Mouse (Mus musculus): ENCODE data around the gene Muc1. TPM values are rescaled to one million over a fixed set of nuclear protein-coding genes. Genes with fewer than 3 reads are reported as not detected.
A peak's percentile ranks its signal among the peaks of the same experiment; 100 is the strongest.

Muc1 gene
- polyA plus RNA-seq, 1 experiment from 2014 or later: 0.52 TPM

GRCm38 (mm10) chr3:89270891-89271290, 42.0 kb downstream of the Muc1 start:
- Histone ChIP-seq H3K27me3 (ENCODE audit: control insufficient read depth, insufficient read depth, low read length) (no peaks in the 10 kb centered on the region), H3K9me3 (ENCODE audit: control insufficient read depth, low read length) (no peaks in the 10 kb centered on the region), H3K9ac (no peak overlapping the region; the same call in 1 of the 2 replicates), H3K36me3 (replicated peaks; ENCODE audit: control insufficient read depth, insufficient read depth) (no peaks in the 10 kb centered on the region), H3K4me3 (replicated peaks; ENCODE audit: low read length) (peak overlapping the region; percentile 54; the same call in 1 of the 2 replicates), H3K4me2 (replicated peaks) (peak overlapping the region; percentile 89), H3K27ac (no peak overlapping the region), H3K4me1 (replicated peaks; ENCODE audit: control insufficient read depth, insufficient read depth, low read length) (peaks cover 24% of the 10 kb centered on the region)
- ATAC-seq (ENCODE audit: low FRiP score): no peak
- no peak for DNase-seq (ENCODE audit: low spot score)
- 70% methylated on average over 6 of the region's 6 CpGs for WGBS

- Histone ChIP-seq H3K36me3 (replicated peaks; ENCODE audit: control insufficient read depth, insufficient read depth) (no peaks in the 10 kb centered on the region), H3K9me3 (ENCODE audit: control insufficient read depth, low read length) (no peaks in the 10 kb centered on the region), H3K4me2 (replicated peaks) (no peak overlapping the region), H3K27me3 (ENCODE audit: control insufficient read depth, insufficient read depth, low read length) (no peaks in the 10 kb centered on the region), H3K4me1 (replicated peaks; ENCODE audit: control insufficient read depth, insufficient read depth, low read length) (peaks cover 23% of the 10 kb centered on the region), H3K4me3 (replicated peaks; ENCODE audit: low read length) (no peak overlapping the region), H3K27ac (no peak overlapping the region), H3K9ac (no peak overlapping the region)
- DNase-seq (ENCODE audit: low spot score) (no peak), ATAC-seq (ENCODE audit: low FRiP score) (no peak)
- 57% methylated on average over 6 of the region's 6 CpGs for WGBS
Observed at GRCm38 (mm10) chr3:89271760-89272159, 42.9 kb downstream of the Muc1 start.

GRCm38 (mm10) chr3:89276061-89276460, 47.2 kb downstream of the Muc1 start:
- Histone ChIP-seq H3K9me3 (ENCODE audit: control insufficient read depth, low read length) (no peaks in the 10 kb centered on the region), H3K27me3 (ENCODE audit: control insufficient read depth, insufficient read depth, low read length) (peaks cover 16% of the 10 kb centered on the region; the same call in 1 of the 2 replicates), H3K4me1 (replicated peaks; ENCODE audit: control insufficient read depth, insufficient read depth, low read length) (peaks cover 20% of the 10 kb centered on the region), H3K27ac (no peak overlapping the region), H3K4me3 (replicated peaks; ENCODE audit: low read length) (no peak overlapping the region), H3K9ac (no peak overlapping the region), H3K36me3 (replicated peaks; ENCODE audit: control insufficient read depth, insufficient read depth) (no peaks in the 10 kb centered on the region), H3K4me2 (replicated peaks) (no peak overlapping the region)
- WGBS: 93% methylated on average over 13 of the region's 13 CpGs
- no peak for DNase-seq (ENCODE audit: low spot score)
- no peak for ATAC-seq (ENCODE audit: low FRiP score)

GRCm38 (mm10) chr3:89277281-89278021, 48.6 kb downstream of the Muc1 start:
- peak overlapping the region; percentile 24 for H3K9ac ChIP-seq
- WGBS: 64% methylated on average over 14 of the region's 14 CpGs
- peak overlapping the region; percentile 32; the same call in 1 of the 2 replicates for H3K27ac ChIP-seq
- DNase-seq (ENCODE audit: low spot score): no peak
- H3K36me3 ChIP-seq (replicated peaks; ENCODE audit: control insufficient read depth, insufficient read depth): no peaks in the 10 kb centered on the region
- H3K4me2 ChIP-seq (replicated peaks): peak overlapping the region; percentile 21
- no peak for ATAC-seq (ENCODE audit: low FRiP score)
- H3K9me3 ChIP-seq (ENCODE audit: control insufficient read depth, low read length): no peaks in the 10 kb centered on the region
- H3K4me1 ChIP-seq (replicated peaks; ENCODE audit: control insufficient read depth, insufficient read depth, low read length): peaks cover 28% of the 10 kb centered on the region
- H3K4me3 ChIP-seq (replicated peaks; ENCODE audit: low read length): peak overlapping the region; percentile 12; the same call in 1 of the 2 replicates
- H3K27me3 ChIP-seq (ENCODE audit: control insufficient read depth, insufficient read depth, low read length): peaks cover 28% of the 10 kb centered on the region

GRCm38 (mm10) chr3:89278107-89278506, 49.2 kb downstream of the Muc1 start:
- H3K9ac ChIP-seq: peak overlapping the region; percentile 24; the same call in 1 of the 2 replicates
- ATAC-seq (ENCODE audit: low FRiP score): no peak
- 0 out of 2 replicates have a peak overlapping the region, but pooled peaks have one; percentile 32 for H3K27ac ChIP-seq
- peaks cover 28% of the 10 kb centered on the region for H3K4me1 ChIP-seq (replicated peaks; ENCODE audit: control insufficient read depth, insufficient read depth, low read length)
- peak overlapping the region; percentile 95 for H3K4me2 ChIP-seq (replicated peaks)
- peak overlapping the region; percentile 46 for H3K4me3 ChIP-seq (replicated peaks; ENCODE audit: low read length)
- H3K36me3 ChIP-seq (replicated peaks; ENCODE audit: control insufficient read depth, insufficient read depth): no peaks in the 10 kb centered on the region
- H3K9me3 ChIP-seq (ENCODE audit: control insufficient read depth, low read length): no peaks in the 10 kb centered on the region
- DNase-seq (ENCODE audit: low spot score): no peak
- WGBS: 77% methylated on average over 7 of the region's 7 CpGs
- H3K27me3 ChIP-seq (ENCODE audit: control insufficient read depth, insufficient read depth, low read length): peaks cover 29% of the 10 kb centered on the region

- Histone ChIP-seq H3K9me3 (ENCODE audit: control insufficient read depth, low read length) (no peaks in the 10 kb centered on the region), H3K27me3 (ENCODE audit: control insufficient read depth, insufficient read depth, low read length) (peaks cover 29% of the 10 kb centered on the region), H3K4me3 (replicated peaks; ENCODE audit: low read length) (peak overlapping the region; percentile 46), H3K4me2 (replicated peaks) (peak overlapping the region; percentile 95), H3K4me1 (replicated peaks; ENCODE audit: control insufficient read depth, insufficient read depth, low read length) (peaks cover 28% of the 10 kb centered on the region), H3K27ac (no peak overlapping the region), H3K9ac (peak overlapping the region; percentile 61; the same call in 1 of the 2 replicates), H3K36me3 (replicated peaks; ENCODE audit: control insufficient read depth, insufficient read depth) (no peaks in the 10 kb centered on the region)
- WGBS: 22% methylated on average over 8 of the region's 8 CpGs
- ATAC-seq (ENCODE audit: low FRiP score) (no peak), DNase-seq (ENCODE audit: low spot score) (no peak)
Observed at GRCm38 (mm10) chr3:89278643-89279042, 49.8 kb downstream of the Muc1 start.

- peak overlapping the region; percentile 45; the same call in 1 of the 2 replicates for H3K27ac ChIP-seq
- peak overlapping the region; percentile 46 for H3K4me3 ChIP-seq (replicated peaks; ENCODE audit: low read length)
- H3K9me3 ChIP-seq (ENCODE audit: control insufficient read depth, low read length): no peaks in the 10 kb centered on the region
- H3K9ac ChIP-seq: peak overlapping the region; percentile 61
- DNase-seq (ENCODE audit: low spot score) (peak; percentile 67), ATAC-seq (ENCODE audit: low FRiP score) (peak; percentile 66)
- WGBS: 3% methylated on average over 34 of the region's 35 CpGs
- peaks cover 28% of the 10 kb centered on the region for H3K4me1 ChIP-seq (replicated peaks; ENCODE audit: control insufficient read depth, insufficient read depth, low read length)
- H3K4me2 ChIP-seq (replicated peaks): peak overlapping the region; percentile 95
- no peaks in the 10 kb centered on the region for H3K36me3 ChIP-seq (replicated peaks; ENCODE audit: control insufficient read depth, insufficient read depth)
- peaks cover 29% of the 10 kb centered on the region for H3K27me3 ChIP-seq (ENCODE audit: control insufficient read depth, insufficient read depth, low read length)
Observed at GRCm38 (mm10) chr3:89279153-89279890, 50.5 kb downstream of the Muc1 start.

GRCm38 (mm10) chr3:89280050-89280605, 51.3 kb downstream of the Muc1 start:
- Histone ChIP-seq H3K4me1 (replicated peaks; ENCODE audit: control insufficient read depth, insufficient read depth, low read length) (peaks cover 28% of the 10 kb centered on the region), H3K9me3 (ENCODE audit: control insufficient read depth, low read length) (no peaks in the 10 kb centered on the region), H3K27ac (no peak overlapping the region), H3K27me3 (ENCODE audit: control insufficient read depth, insufficient read depth, low read length) (peaks cover 29% of the 10 kb centered on the region), H3K4me3 (replicated peaks; ENCODE audit: low read length) (peak overlapping the region; percentile 46), H3K4me2 (replicated peaks) (peak overlapping the region; percentile 95), H3K36me3 (replicated peaks; ENCODE audit: control insufficient read depth, insufficient read depth) (no peaks in the 10 kb centered on the region), H3K9ac (peak overlapping the region; percentile 61)
- under 1% methylated on average over 28 of the region's 29 CpGs for WGBS
- ATAC-seq (ENCODE audit: low FRiP score) (peak; percentile 21; the same call in 1 of the 2 replicates), DNase-seq (ENCODE audit: low spot score) (peak; percentile 29)

All from hindbrain, embryonic 14.5 days (tissue).